Mouse (Mus musculus) adrenal gland, adult 2 months (tissue): Measurements from ENCODE around the gene Mtx1. TPM values are rescaled to one million over a fixed set of nuclear protein-coding genes. Genes with fewer than 3 reads are reported as not detected.

ENCODE experiments used
- DNase-seq: peaks from one replicate; pipeline ENCODE4 v3.0.0; 2021
- polyA plus RNA-seq: library from polyadenylated mRNA; depleted of rRNA; stranded (reverse); fragments of >200 nt; gene quantifications from 2 replicates; pipeline ENCODE4 v1.2.3, GENCODE M21; 2012
- total RNA-seq, 2 experiments: library from RNA; stranded (reverse); gene quantifications; 2 replicates each; pipeline ENCODE4 v1.2.3; 2021

Gene Mtx1
- total and polyA plus RNA-seq, 3 experiments, result 150 to 300 (median 174) TPM

GRCm38 (mm10) chr3:89213803-89214530, 12.9 kb downstream of the Mtx1 start:
- peak; percentile 95 for DNase-seq

DNA sequence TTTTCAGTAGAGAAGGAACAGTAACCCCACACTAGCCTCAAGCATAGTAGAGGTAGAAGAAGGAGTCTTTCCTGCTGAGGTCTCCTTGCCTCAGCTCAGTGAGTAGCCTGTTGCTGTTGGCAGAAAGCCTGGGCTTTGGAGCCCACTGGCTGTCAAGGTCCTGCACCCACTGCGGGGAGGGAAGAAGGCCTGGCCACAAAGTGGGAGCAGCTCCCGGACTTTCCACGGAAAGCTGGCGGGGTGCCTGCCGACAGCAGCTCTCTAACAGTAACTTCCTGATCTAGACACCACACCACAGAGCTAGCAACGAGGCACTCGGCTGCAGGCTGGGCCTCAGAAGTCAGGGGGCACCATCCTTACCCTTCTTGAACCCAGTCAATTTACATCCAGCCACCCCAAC, 16.2 kb downstream of the Mtx1 start:
- peak; percentile 64 for DNase-seq

- DNase-seq, result no peak
Measured at GRCm38 (mm10) chr3:89210162-89210561, 16.7 kb downstream of the Mtx1 start.

DNA sequence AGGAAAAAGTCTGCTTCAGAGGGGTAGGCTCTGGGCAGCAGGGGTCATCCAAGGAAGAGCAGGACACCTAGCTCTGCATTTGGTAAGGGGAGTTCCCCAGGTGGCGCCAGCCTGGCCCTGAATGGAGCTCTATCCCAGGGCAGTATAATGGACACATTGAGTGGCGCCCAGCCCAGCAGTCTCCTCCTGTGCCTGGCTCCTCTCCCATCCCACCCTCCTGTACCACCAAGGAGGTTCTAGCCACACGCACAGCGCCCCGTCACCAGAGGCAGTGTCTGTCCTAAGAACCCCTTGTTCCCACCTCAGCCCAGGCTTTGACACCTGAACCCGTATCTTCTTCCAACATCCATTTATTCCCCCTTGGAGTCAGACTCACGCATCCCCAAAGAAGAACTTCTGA, 17.2 kb downstream of the Mtx1 start:
- DNase-seq, result no peak

DNA sequence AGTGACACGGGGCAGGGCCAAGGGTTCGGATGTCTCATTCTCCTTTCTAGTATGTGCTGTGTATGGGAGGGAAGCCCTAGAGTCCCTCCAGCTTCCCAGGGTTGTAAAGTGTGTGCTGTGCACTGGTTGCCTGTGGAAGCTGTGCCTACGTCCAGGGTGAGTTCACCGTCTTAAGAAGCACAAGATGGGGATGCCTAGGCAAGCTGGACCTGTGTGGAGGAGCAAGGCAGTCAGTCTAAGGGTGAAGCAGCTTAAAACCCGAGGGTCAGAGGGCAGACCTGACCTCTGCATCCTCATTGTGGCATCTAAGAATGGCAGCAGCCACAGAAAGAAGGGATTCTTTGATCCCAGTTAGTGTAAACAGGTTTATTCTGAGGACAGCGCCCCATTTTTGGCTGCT, 18.2 kb downstream of the Mtx1 start:
- DNase-seq, result no peak

- DNase-seq, result no peak
Measured at GRCm38 (mm10) chr3:89208075-89208657, 18.7 kb downstream of the Mtx1 start.

- DNase-seq, result no peak
Measured at GRCm38 (mm10) chr3:89206695-89207094, 20.2 kb downstream of the Mtx1 start.

GRCm38 (mm10) chr3:89206079-89206478, 20.8 kb downstream of the Mtx1 start:
- DNase-seq, result no peak

DNA sequence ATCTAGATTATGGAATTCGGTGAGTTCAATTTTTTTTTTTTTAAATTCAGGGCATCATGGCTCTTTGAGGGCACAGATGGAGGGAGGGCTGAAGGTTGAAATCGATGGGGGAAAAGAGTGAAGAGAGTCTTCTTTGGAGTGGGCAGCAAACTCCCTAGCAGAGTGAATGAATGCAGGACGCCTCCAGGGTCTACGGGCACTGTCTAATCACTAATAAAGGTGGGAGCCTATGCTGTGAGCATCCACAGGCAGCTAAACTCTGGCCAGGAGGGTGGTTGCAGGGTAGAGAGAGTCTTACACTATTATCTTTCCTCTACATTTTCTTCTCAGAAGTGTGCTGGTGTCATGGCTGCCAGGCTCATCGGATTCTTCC, 23.8 kb downstream of the Mtx1 start:
- DNase-seq, result no peak

DNA sequence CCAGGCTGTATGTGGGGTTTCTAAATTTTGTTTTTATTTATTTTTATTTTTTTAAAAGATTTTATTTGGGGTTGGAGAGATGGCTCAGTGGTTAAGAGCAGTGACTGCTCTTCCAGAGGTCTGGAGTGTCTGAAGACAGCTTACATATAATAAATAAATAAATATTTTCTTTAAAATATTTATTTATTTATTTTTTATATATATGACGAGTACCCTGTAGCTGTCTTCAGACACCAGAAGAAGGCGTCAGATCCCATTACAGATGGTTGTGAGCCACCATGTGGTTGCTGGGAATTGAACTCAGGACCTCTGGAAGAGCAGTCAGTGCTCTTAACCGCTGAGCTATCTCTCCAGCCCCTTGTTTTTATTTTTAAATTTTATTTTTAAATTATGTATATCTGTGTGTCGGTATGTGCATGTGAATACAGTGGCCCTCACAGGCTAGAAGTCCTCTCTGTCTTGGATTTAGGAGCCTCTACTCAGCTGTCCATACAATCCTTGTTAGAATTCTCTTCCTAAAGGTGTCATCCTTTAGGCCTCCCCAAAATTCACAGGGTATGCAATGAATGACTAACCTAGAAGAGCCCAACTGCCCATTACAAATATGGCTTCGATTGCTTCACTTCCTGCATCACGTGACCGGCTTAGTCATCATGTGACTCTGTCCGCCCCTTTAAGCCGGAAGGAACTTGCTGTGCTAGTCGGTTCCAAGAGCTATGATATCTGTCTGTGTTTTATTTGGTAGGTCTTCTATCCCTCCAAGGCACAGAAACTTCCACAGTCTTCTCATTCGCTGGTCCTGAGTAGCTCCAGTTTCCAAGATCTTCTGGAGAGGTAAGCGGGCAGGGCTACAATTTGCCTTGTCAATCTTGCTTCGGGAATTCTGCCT, 24.4 kb downstream of the Mtx1 start, which contains the start of gene Gba:
TSS of gene Gba (plus strand) at position 676 of the 889 bp plus-strand sequence.
- peak; percentile 88 for DNase-seq

DNA sequence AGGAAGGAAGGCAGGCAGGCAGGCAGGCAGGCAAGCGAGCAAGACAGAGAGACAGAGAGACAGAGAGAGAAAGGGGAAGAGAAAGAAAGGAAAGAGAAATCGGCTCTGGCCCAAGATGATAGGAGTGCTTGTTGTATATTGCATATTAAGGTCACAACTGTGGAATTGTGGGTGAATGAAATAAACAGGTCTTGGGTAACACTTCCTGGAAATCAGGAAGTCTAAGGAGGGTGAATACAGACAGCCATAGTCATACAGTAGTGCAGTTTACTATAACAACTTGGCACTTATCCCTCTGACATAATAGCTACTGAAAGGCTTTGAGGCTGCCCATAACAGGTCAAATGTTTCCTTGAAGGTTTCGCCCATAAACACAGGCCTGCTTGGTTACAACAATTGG, 27.0 kb downstream of the Mtx1 start:
- no peak for DNase-seq

- DNase-seq, result peak; percentile 91
Measured at GRCm38 (mm10) chr3:89195979-89196877, 30.7 kb downstream of the Mtx1 start.

- no peak for DNase-seq
Measured at GRCm38 (mm10) chr3:89193853-89194252, 33.0 kb downstream of the Mtx1 start.

DNA sequence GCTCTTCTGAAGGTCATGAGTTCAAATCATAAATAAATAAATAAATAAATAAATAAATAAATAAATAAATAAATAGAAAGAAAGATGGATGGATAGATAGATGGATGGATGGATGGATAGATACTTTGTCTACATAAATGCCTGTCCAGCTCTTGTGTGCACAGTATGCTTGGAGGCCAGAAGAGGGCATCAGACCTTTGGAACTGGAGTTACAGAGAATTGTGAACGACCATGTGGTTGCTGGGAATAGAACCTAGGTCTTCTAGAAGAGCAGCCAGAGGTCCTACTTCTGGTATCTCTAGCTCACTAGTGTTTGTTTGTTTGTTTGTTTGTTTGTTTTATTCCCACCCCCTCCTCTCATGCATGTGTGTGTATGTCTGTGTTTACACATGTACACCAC, 33.5 kb downstream of the Mtx1 start:
- no peak for DNase-seq

GRCm38 (mm10) chr3:89190436-89190835, 36.5 kb downstream of the Mtx1 start:
- no peak for DNase-seq

DNA sequence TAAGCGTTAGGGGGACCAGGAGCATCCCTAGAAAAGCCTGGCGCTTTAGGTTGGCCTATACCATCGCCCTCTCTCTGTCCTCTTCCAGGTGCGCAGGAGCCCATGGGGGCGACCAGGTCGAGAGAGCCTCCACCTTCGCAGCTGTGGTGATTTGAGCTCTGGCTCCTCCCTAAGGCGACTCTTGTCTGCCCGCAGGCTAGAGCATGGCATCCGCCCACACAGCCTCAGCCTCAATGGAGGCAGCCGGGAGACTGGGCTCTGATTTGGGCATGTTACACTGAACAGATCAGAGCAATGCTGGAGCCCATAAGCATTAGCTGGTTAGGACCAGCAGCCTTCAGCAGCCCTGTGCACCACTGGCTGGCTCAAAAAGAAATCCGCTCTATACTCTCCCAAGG, 38.4 kb downstream of the Mtx1 start:
- no peak for DNase-seq

DNA sequence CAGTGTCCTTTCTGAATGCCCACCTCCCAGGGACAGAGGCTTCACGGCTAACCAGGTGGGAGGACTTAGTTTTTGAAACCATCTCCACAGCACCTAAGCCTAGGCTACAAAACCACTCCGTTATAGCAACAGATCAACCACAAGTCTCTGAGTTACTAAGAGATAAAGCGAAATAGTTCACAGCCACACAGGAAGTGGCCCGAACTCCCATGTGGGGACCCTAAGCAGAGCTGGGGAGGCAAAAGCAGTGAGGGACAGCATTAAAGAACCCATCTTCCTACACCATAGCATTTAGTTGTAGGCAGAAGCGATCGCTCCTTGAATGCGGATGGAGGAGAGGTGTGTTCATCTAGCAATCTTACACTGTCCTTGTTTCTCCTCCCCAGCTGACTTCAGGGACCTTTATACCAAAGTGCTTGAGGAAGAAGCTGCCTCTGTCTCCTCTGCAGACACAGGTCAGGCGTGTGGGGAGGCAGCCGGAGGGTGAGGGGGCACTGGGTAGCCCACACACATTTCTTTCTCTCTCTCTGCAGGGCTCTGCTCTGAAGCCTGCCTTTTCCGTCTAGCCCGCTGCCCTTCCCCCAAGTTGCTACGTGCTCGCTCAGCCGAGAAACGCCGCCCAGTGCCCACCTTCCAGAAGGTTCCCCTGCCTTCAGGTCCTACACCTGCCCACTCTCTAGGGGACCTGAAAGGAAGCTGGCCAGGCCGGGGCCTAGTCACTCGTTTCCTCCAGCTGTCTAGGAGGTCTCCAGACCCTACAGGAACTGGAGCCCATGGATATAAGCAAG, 39.0 kb downstream of the Mtx1 start:
- no peak for DNase-seq

- no peak for DNase-seq
Measured at GRCm38 (mm10) chr3:89187197-89187596, 39.7 kb downstream of the Mtx1 start.

DNA sequence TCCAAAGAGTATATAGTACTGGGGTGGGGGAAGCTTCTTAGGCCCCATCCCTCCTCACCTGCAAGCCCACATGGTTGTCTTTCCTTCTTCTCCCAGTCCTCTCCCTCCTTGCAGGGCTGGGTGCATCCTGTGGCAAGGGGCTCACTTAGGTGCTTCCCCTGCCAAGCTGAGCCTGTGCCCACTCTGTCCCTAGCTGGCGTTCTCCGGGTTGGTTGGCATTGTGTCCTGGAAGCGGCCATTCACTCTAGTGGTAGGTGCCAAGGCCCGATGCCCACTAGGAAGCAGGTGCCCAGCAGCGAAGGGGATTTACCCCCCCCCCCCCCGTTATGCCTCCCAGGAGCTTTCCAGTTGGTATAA, 43.0 kb downstream of the Mtx1 start:
- DNase-seq, result no peak

DNA sequence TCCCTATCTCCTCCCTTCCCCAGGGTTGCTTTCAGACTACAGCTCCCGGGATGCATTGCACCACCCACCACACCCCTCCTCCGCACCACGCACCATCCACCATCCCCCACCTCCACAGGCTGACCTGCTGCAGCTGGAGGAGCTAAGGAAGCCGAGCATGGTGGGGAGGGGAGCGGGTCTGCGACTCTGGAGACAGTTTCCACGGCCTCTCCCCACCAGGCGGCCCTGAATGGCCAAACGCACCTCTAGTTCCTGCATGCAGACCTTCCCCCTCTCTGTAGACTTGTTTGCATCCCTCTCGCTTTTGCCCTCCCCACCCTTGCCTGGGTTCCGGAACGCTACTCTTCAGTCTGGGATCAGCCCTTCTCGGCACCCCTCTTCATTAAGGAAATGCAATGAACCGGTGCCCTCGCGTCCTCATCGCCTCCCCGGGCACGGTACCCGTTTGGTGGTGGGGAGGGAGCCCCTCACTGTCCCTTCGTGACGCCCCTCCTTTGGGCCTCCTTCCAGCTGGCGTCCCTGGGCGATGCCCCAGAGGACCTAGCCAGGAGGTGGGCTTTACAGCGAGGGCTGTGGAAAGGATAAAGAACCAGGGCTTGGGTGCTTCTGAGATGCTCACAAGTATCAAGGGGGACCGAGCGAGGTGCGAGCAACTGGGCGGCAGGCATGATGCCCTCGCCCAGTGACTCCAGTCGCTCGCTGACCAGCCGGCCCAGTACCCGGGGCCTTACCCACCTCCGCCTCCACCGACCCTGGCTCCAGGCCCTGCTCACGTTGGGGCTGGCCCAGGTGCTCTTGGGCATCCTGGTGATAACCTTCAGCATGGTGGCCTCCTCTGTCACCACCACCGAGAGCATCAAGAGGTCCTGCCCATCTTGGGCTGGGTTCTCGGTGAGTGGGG, 43.6 kb downstream of the Mtx1 start, which contains the start of gene Fam189b:
TSS of gene Fam189b (plus strand) at position 86 of the 901 bp plus-strand sequence.
- DNase-seq, result peak; percentile 93
